In genomic region chr12:51510010-51510409, GRCm38 (mm10) we compare ENCODE assay signal across 18 mouse cellular contexts.
"Had no signal": no experiment of that assay in that cellular context is flagged by ENCODE, and none has a peak within 500 bp of the region (broad histone marks: within the 10 kb centered on the region; RNA-seq: fewer than 3 reads in every experiment).

No protein-coding gene starts in this region.

- ATAC-seq: midbrain, embryonic 15.5 days had no signal

- H3K9ac ChIP-seq: liver, embryonic 14.5 days; lung, embryonic 14.5 days; midbrain, embryonic 15.5 days; neural tube, embryonic 13.5 days; neural tube, embryonic 15.5 days had no signal

- H3K4me3 ChIP-seq: midbrain, embryonic 10.5 days; midbrain, embryonic 15.5 days; myocyte; neural tube, embryonic 13.5 days; neural tube, embryonic 15.5 days had no signal

- H3K27me3 ChIP-seq: midbrain, embryonic 15.5 days; neural tube, embryonic 13.5 days; neural tube, embryonic 15.5 days had no signal

- DNase-seq: lung, adult 18-20 months; lung, embryonic 14.5 days; lung, postnatal 10 days; lung, postnatal 4 days; retina, postnatal 1 day; right cerebral cortex, adult 18-20 months; right cerebral cortex, postnatal 25 days; right cerebral cortex, postnatal 4 days; spleen, adult 18-20 months; thymus, adult 18-20 months; thymus, postnatal 14 days; thymus, postnatal 36 days had no signal

- H3K27ac ChIP-seq: liver, embryonic 14.5 days; midbrain, embryonic 10.5 days; midbrain, embryonic 15.5 days; neural tube, embryonic 13.5 days; neural tube, embryonic 15.5 days had no signal

- H3K4me2 ChIP-seq: lung, embryonic 14.5 days; midbrain, embryonic 15.5 days; neural tube, embryonic 13.5 days; neural tube, embryonic 15.5 days had no signal

- H3K36me3 ChIP-seq: midbrain, embryonic 10.5 days; midbrain, embryonic 15.5 days; neural tube, embryonic 13.5 days; neural tube, embryonic 15.5 days had no signal

- H3K9me3 ChIP-seq: midbrain, embryonic 10.5 days; midbrain, embryonic 15.5 days; neural tube, embryonic 13.5 days; neural tube, embryonic 15.5 days had no signal
